Mouse (Mus musculus) neural tube, embryonic 11.5 days (tissue): ENCODE results near the gene Kyat3. TPM values are rescaled to one million over a fixed set of nuclear protein-coding genes. Genes with fewer than 3 reads are reported as not detected.

Source experiments
- ATAC-seq: fragments of 200-750 bp; cut with Nextera tagmentation; 2 replicates; pipeline ENCODE4 v1.8.0; 2017; ENCODE audit warnings: moderate number of reproducible peaks, mild to moderate bottlenecking, moderate TSS enrichment, moderate library complexity; ENCODE audit not compliant: insufficient read depth, low FRiP score, low TSS enrichment
- DNase-seq: peaks from one replicate; pipeline ENCODE4 v3.0.0-alpha.2; 2015; ENCODE audit warnings: low spot score
- H3K27ac ChIP-seq: fragments of 300-500 bp; sonication (generic); 2 replicates; pipeline ENCODE4 v1.5.1; 2014; ENCODE audit warnings: low read depth, mild to moderate bottlenecking, low read length
- H3K27me3 ChIP-seq: fragments of 300-500 bp; sonication (generic); 2 replicates; pipeline ENCODE4 v1.6.1; 2014; ENCODE audit warnings: mild to moderate bottlenecking, low read length, mixed read lengths; ENCODE audit not compliant: control insufficient read depth, insufficient read depth
- H3K36me3 ChIP-seq: fragments of 300-500 bp; sonication (generic); 2 replicates; pipeline ENCODE4 v1.6.1; 2014; ENCODE audit warnings: mild to moderate bottlenecking, low read length, moderate library complexity, mixed read lengths; ENCODE audit not compliant: control insufficient read depth, insufficient read depth
- H3K4me1 ChIP-seq: fragments of 300-500 bp; sonication (generic); 2 replicates; pipeline ENCODE4 v1.6.1; 2014; ENCODE audit warnings: low read length, mixed read lengths; ENCODE audit not compliant: control insufficient read depth, insufficient read depth
- H3K4me2 ChIP-seq: fragments of 300-500 bp; sonication (generic); 2 replicates; pipeline ENCODE4 v1.6.1; 2014; ENCODE audit warnings: low read depth, mild to moderate bottlenecking, moderate library complexity
- H3K4me3 ChIP-seq: fragments of 300-500 bp; sonication (generic); 2 replicates; pipeline ENCODE4 v1.5.1; 2014; ENCODE audit warnings: low read depth, low read length
- H3K9ac ChIP-seq: fragments of 300-500 bp; sonication (generic); 2 replicates; pipeline ENCODE4 v1.6.1; 2014; ENCODE audit warnings: mild to moderate bottlenecking, low read length
- H3K9me3 ChIP-seq: fragments of 300-500 bp; sonication (generic); 2 replicates; pipeline ENCODE4 v1.6.1; 2016; ENCODE audit warnings: low read length; ENCODE audit not compliant: control insufficient read depth
- WGBS: fragments of 180-500 bp; shearing (Covaris S2); extraction: QIAGEN DNeasy Blood & Tissue Kit; methylation state at CpG from one replicate; pipeline ENCODE4 v1.1.7; 2014; 5-methylcytosine and 5-hydroxymethylcytosine counted together
- polyA plus RNA-seq: library from polyadenylated mRNA; unstranded; fragments of >200 nt; fragmentation: Nextera tagmentation; extraction: Ambion mirVana; gene quantifications from 2 replicates; pipeline ENCODE4 v1.2.1, GENCODE M21; 2014

The Kyat3 gene
- 14.4 and 16.7 TPM in 2 replicates for polyA plus RNA-seq

- H3K27me3 ChIP-seq = no peaks in the 10 kb centered on the region
- WGBS = under 1% methylated on average over 48 of the region's 48 CpGs
- H3K4me3 ChIP-seq = peak within 1 kb of the TSS; percentile 53
- DNase-seq (peak; percentile 91), ATAC-seq (peak; percentile 100)
- H3K9me3 ChIP-seq = no peaks in the 10 kb centered on the region
- peak within 1 kb of the TSS; percentile 67 for H3K9ac ChIP-seq
- no peaks in the 10 kb centered on the region for H3K36me3 ChIP-seq
- H3K27ac ChIP-seq = no peak within 1 kb of the TSS
- no peaks in the 10 kb centered on the region for H3K4me1 ChIP-seq
- H3K4me2 ChIP-seq = peak within 1 kb of the TSS; percentile 77
Observed at GRCm38 (mm10) chr3:142700442-142701322, at the start of gene Kyat3. Gene Kyat3, plus strand, starts transcription at chr3:142701051.

DNA sequence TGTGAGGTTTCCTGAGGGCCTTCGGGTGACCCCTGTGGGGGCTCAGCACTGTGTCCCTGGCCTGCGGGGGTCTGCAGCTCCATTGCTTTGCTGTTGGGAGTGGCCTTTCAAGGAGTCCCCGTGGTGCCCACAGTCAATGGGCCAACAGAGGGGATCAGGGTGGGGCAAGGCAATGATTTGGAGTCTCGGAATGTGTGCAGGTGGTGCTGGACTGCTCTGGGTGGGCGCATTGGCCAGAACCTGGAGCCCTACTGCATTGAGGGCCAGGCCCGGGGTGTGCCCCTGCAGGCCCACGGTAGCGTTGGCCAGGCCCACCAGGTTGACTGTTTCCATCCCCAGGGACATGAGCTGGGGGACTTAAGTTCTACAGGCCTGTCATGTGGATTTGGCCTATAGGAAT is 36.1 kb upstream of the Kyat3 start:
- Histone ChIP-seq H3K9me3 (no peaks in the 10 kb centered on the region), H3K36me3 (no peaks in the 10 kb centered on the region), H3K4me2 (no peak overlapping the region), H3K27ac (no peak overlapping the region), H3K4me1 (no peaks in the 10 kb centered on the region), H3K9ac (no peak overlapping the region), H3K4me3 (no peak overlapping the region), H3K27me3 (no peaks in the 10 kb centered on the region)
- ATAC-seq (no peak), DNase-seq (no peak)
- 95% methylated on average over 8 of the region's 8 CpGs for WGBS

DNA sequence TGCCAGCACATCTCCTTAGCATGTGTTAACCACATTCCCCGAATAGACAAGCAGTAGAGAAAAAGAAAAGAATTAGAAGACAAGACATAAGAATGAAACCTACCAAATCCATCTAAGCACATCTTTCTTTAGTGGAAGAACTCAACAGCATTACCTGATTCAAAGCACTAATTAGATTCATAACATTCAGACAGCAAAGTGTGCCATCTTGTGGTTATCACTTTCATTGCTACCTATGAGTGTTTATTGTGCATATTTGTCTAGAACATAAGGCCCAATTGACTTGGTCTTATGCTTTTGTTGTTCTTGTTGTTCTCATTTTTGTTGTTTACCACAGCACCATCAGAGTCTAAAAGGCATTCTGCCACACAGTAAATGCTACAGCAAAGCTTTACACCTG is 26.2 kb upstream of the Kyat3 start:
- no peak overlapping the region for H3K4me3 ChIP-seq
- no peaks in the 10 kb centered on the region for H3K4me1 ChIP-seq
- H3K27me3 ChIP-seq = no peaks in the 10 kb centered on the region
- H3K36me3 ChIP-seq = no peaks in the 10 kb centered on the region
- 83% methylated on average over 1 of the region's 1 CpGs for WGBS
- H3K4me2 ChIP-seq = no peak overlapping the region
- no peak overlapping the region for H3K27ac ChIP-seq
- DNase-seq (no peak), ATAC-seq (no peak)
- H3K9me3 ChIP-seq = no peaks in the 10 kb centered on the region
- H3K9ac ChIP-seq = no peak overlapping the region

- Histone ChIP-seq H3K4me1 (no peaks in the 10 kb centered on the region), H3K9ac (no peak overlapping the region), H3K4me3 (no peak overlapping the region), H3K4me2 (no peak overlapping the region), H3K27ac (no peak overlapping the region), H3K9me3 (0 out of 2 replicates have a peak, but pooled peaks cover 2% of the 10 kb centered on the region), H3K36me3 (no peaks in the 10 kb centered on the region), H3K27me3 (no peaks in the 10 kb centered on the region)
- WGBS = 65% methylated on average over 23 of the region's 23 CpGs
- ATAC-seq = no peak
- DNase-seq = no peak
Observed at GRCm38 (mm10) chr3:142687939-142688338, 12.9 kb upstream of the Kyat3 start.

- Histone ChIP-seq H3K4me3 (no peak overlapping the region), H3K36me3 (no peaks in the 10 kb centered on the region), H3K4me1 (no peaks in the 10 kb centered on the region), H3K9me3 (0 out of 2 replicates have a peak, but pooled peaks cover 2% of the 10 kb centered on the region), H3K4me2 (no peak overlapping the region), H3K27me3 (no peaks in the 10 kb centered on the region), H3K9ac (no peak overlapping the region), H3K27ac (no peak overlapping the region)
- 49% methylated on average over 13 of the region's 13 CpGs for WGBS
- ATAC-seq (0 out of 2 replicates have a peak, but pooled peaks have one; percentile 16), DNase-seq (no peak)
Observed at GRCm38 (mm10) chr3:142688353-142688752, 12.5 kb upstream of the Kyat3 start.

GRCm38 (mm10) chr3:142696517-142696916 is 4.3 kb upstream of the Kyat3 start:
- Histone ChIP-seq H3K4me1 (no peaks in the 10 kb centered on the region), H3K4me2 (no peak overlapping the region), H3K27ac (no peak overlapping the region), H3K9ac (no peak overlapping the region), H3K9me3 (no peaks in the 10 kb centered on the region), H3K4me3 (no peak overlapping the region), H3K27me3 (no peaks in the 10 kb centered on the region), H3K36me3 (no peaks in the 10 kb centered on the region)
- no peak for DNase-seq
- ATAC-seq = no peak
- 92% methylated on average over 2 of the region's 2 CpGs for WGBS

- Histone ChIP-seq H3K9ac (peak overlapping the region; percentile 67), H3K4me1 (no peaks in the 10 kb centered on the region), H3K9me3 (no peaks in the 10 kb centered on the region), H3K36me3 (no peaks in the 10 kb centered on the region), H3K4me2 (peak overlapping the region; percentile 77), H3K27me3 (no peaks in the 10 kb centered on the region), H3K27ac (no peak overlapping the region), H3K4me3 (peak overlapping the region; percentile 53)
- ATAC-seq (no peak), DNase-seq (peak; percentile 19)
- 27% methylated on average over 15 of the region's 15 CpGs for WGBS
Observed at GRCm38 (mm10) chr3:142701407-142701989, 647 bp downstream of the Kyat3 start.

DNA sequence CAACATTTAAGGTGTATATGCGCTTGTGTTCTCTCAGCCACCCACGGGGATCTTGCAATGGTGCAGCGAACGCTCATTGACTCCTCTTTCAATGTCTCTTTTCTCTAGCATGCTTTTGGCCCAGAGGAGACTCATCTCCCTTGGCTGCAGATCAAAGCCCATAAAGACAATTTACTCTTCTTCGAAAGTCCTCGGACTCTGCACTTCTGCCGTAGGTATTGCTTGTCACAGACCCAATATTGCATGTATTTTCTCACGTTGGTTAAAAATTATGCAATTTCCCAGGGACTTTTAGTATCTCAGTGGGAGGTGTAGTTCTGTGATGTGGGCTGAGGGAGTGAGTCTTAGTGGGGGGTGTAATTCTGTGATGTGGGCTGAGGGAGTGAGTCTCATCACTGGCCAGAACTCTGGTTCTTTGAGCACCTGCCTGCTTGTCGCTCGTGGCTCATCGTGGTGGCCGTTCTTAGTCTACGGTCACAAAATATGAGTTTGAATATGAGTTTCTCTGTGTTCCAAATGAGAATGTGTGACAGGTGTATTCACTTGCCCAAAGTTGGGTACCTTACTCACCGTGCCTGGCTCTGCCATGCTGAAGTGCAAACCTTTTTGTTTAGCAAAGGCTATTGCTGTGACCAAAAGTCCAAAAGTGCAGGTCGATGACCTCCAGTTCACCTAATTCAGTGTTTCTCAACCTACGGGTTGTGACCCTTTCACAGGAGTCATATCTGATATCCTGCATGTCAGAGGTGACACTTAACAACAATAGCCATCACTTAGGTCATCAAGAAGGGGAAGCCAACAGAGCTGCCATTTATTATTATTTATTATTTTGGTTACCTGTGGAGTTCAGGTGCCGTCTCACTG is 6.0 kb downstream of the Kyat3 start:
- Histone ChIP-seq H3K9me3 (no peaks in the 10 kb centered on the region), H3K4me1 (no peaks in the 10 kb centered on the region), H3K4me3 (no peak overlapping the region), H3K9ac (no peak overlapping the region), H3K27ac (no peak overlapping the region), H3K36me3 (no peaks in the 10 kb centered on the region), H3K27me3 (no peaks in the 10 kb centered on the region), H3K4me2 (no peak overlapping the region)
- ATAC-seq (no peak), DNase-seq (no peak)
- WGBS = 93% methylated on average over 17 of the region's 17 CpGs
